Mouse (Mus musculus): ENCODE measurements around the gene Eral1. TPM values are rescaled to one million over a fixed set of nuclear protein-coding genes. Genes with fewer than 3 reads are reported as not detected.
A peak's percentile ranks its signal among the peaks of the same experiment; 100 is the strongest.

Eral1 gene
- polyA plus RNA-seq, 1 experiment = 17.4 TPM

DNA sequence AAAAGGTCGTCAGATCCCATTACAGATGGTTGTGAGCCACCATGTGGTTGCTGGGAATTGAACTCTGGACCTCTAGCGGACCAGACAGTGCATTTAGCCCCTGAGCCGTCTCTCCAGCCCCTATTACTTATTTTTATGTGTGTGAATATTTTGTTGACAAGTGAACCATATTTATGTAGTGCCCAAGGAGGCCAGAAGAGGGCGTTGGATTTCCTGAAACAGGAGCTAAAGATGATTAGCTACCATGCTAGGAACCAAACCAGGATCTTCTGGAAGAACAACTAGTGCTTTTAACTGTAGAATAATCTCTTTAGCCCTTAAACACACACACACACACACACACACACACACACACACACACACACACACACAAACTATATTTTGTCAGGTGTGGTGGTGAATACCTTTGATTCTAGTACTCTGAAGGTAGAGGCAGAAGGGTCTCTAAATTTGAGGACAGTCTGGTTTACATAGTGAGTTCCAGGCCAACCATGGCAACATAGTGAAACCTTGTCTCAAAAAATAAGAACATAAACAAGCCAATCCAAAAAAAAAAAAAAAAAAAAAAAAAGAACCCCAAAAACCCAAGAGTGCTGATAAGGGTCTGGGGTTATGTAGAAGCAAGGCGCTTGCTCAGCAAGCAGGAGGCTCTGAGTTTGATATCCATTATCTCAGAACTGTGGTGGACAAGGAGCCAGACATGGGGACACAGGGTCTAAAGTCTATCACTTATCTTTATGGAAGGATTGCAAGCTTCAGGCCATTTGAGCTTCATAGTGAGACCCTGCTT, 23.0 kb upstream of the Eral1 start:
- Histone ChIP-seq H3K27ac (ENCODE audit: control insufficient read depth, insufficient read depth, low read depth, low read length) (no peak overlapping the region), H3K4me3 (ENCODE audit: control insufficient read depth, low read depth, low read length) (no peak overlapping the region), H3K27me3 (ENCODE audit: control insufficient read depth, insufficient read depth, low read length) (no peaks in the 10 kb centered on the region), H3K4me1 (ENCODE audit: control insufficient read depth, insufficient read depth, low read length) (no peaks in the 10 kb centered on the region), H3K36me3 (ENCODE audit: control insufficient read depth, insufficient read depth, low read length) (no peaks in the 10 kb centered on the region)
- TF ChIP-seq POLR2A (IDR thresholded peaks at IDR 0.05; ENCODE audit: control insufficient read depth, low read depth, low read length) (no peak), CTCF (IDR thresholded peaks at IDR 0.05; ENCODE audit: control insufficient read depth, insufficient read depth, insufficient replicate concordance, low read depth, low read length) (no peak)

GRCm38 (mm10) chr11:78102142-78102541, 22.0 kb upstream of the Eral1 start:
- TF ChIP-seq CTCF (IDR thresholded peaks at IDR 0.05; ENCODE audit: control insufficient read depth, insufficient read depth, insufficient replicate concordance, low read depth, low read length) (no peak), POLR2A (IDR thresholded peaks at IDR 0.05; ENCODE audit: control insufficient read depth, low read depth, low read length) (no peak)
- no peaks in the 10 kb centered on the region for H3K36me3 ChIP-seq (ENCODE audit: control insufficient read depth, insufficient read depth, low read length)
- no peaks in the 10 kb centered on the region for H3K4me1 ChIP-seq (ENCODE audit: control insufficient read depth, insufficient read depth, low read length)
- no peaks in the 10 kb centered on the region for H3K27me3 ChIP-seq (ENCODE audit: control insufficient read depth, insufficient read depth, low read length)
- H3K27ac ChIP-seq (ENCODE audit: control insufficient read depth, insufficient read depth, low read depth, low read length) = no peak overlapping the region
- no peak overlapping the region for H3K4me3 ChIP-seq (ENCODE audit: control insufficient read depth, low read depth, low read length)

- TF ChIP-seq CTCF (IDR thresholded peaks at IDR 0.05; ENCODE audit: control insufficient read depth, insufficient read depth, insufficient replicate concordance, low read depth, low read length) = no peak
- no peak for TF ChIP-seq POLR2A (IDR thresholded peaks at IDR 0.05; ENCODE audit: control insufficient read depth, low read depth, low read length)
- Histone ChIP-seq H3K4me3 (ENCODE audit: control insufficient read depth, low read depth, low read length) (no peak overlapping the region), H3K36me3 (ENCODE audit: control insufficient read depth, insufficient read depth, low read length) (no peaks in the 10 kb centered on the region), H3K27me3 (ENCODE audit: control insufficient read depth, insufficient read depth, low read length) (no peaks in the 10 kb centered on the region), H3K4me1 (ENCODE audit: control insufficient read depth, insufficient read depth, low read length) (no peaks in the 10 kb centered on the region), H3K27ac (ENCODE audit: control insufficient read depth, insufficient read depth, low read depth, low read length) (no peak overlapping the region)
Observed at GRCm38 (mm10) chr11:78100746-78101145, 20.6 kb upstream of the Eral1 start.

- H3K27ac ChIP-seq (ENCODE audit: control insufficient read depth, insufficient read depth, low read depth, low read length) = no peak overlapping the region
- H3K36me3 ChIP-seq (ENCODE audit: control insufficient read depth, insufficient read depth, low read length) = no peaks in the 10 kb centered on the region
- TF ChIP-seq CTCF (IDR thresholded peaks at IDR 0.05; ENCODE audit: control insufficient read depth, insufficient read depth, insufficient replicate concordance, low read depth, low read length) = no peak
- no peak for TF ChIP-seq POLR2A (IDR thresholded peaks at IDR 0.05; ENCODE audit: control insufficient read depth, low read depth, low read length)
- no peak overlapping the region for H3K4me3 ChIP-seq (ENCODE audit: control insufficient read depth, low read depth, low read length)
- no peaks in the 10 kb centered on the region for H3K27me3 ChIP-seq (ENCODE audit: control insufficient read depth, insufficient read depth, low read length)
- peaks cover 3% of the 10 kb centered on the region for H3K4me1 ChIP-seq (ENCODE audit: control insufficient read depth, insufficient read depth, low read length)
Observed at GRCm38 (mm10) chr11:78097077-78097476, 16.9 kb upstream of the Eral1 start.

DNA sequence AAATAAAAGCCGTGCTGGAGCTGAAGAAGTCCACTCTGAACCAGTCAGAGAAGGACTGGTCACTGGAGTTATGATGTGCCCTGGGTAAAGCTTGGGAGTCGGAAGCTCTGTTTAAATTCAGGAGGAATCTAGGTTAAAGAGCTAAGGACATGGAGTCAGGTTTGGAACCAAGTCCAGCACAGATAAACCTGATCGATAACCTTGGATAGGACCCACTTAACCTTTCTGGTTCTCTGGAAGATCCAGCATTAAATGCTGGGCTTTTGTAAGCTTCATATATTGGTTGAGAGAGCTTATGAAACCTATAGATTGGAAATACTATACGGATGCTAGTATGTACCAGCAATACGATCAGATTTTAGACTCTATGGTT, 14.9 kb upstream of the Eral1 start:
- Histone ChIP-seq H3K36me3 (ENCODE audit: control insufficient read depth, insufficient read depth, low read length) (no peaks in the 10 kb centered on the region), H3K4me3 (ENCODE audit: control insufficient read depth, low read depth, low read length) (peak overlapping the region; percentile 88), H3K4me1 (ENCODE audit: control insufficient read depth, insufficient read depth, low read length) (peaks cover 3% of the 10 kb centered on the region), H3K27ac (ENCODE audit: control insufficient read depth, insufficient read depth, low read depth, low read length) (no peak overlapping the region), H3K27me3 (ENCODE audit: control insufficient read depth, insufficient read depth, low read length) (no peaks in the 10 kb centered on the region)
- TF ChIP-seq POLR2A (IDR thresholded peaks at IDR 0.05; ENCODE audit: control insufficient read depth, low read depth, low read length) (no peak), CTCF (IDR thresholded peaks at IDR 0.05; ENCODE audit: control insufficient read depth, insufficient read depth, insufficient replicate concordance, low read depth, low read length) (no peak)

GRCm38 (mm10) chr11:78094504-78095143, 14.4 kb upstream of the Eral1 start, which contains the start of gene Fam222b:
Fam222b (plus strand) TSS chr11:78094660.
- peak within 1 kb of the TSS; percentile 64 for H3K27ac ChIP-seq (ENCODE audit: control insufficient read depth, insufficient read depth, low read depth, low read length)
- H3K4me3 ChIP-seq (ENCODE audit: control insufficient read depth, low read depth, low read length) = peak within 1 kb of the TSS; percentile 88
- H3K36me3 ChIP-seq (ENCODE audit: control insufficient read depth, insufficient read depth, low read length) = no peaks in the 10 kb centered on the region
- H3K4me1 ChIP-seq (ENCODE audit: control insufficient read depth, insufficient read depth, low read length) = peaks cover 3% of the 10 kb centered on the region
- H3K27me3 ChIP-seq (ENCODE audit: control insufficient read depth, insufficient read depth, low read length) = no peaks in the 10 kb centered on the region
- peak; percentile 86 for TF ChIP-seq POLR2A (IDR thresholded peaks at IDR 0.05; ENCODE audit: control insufficient read depth, low read depth, low read length)
- TF ChIP-seq CTCF (IDR thresholded peaks at IDR 0.05; ENCODE audit: control insufficient read depth, insufficient read depth, insufficient replicate concordance, low read depth, low read length) = no peak

DNA sequence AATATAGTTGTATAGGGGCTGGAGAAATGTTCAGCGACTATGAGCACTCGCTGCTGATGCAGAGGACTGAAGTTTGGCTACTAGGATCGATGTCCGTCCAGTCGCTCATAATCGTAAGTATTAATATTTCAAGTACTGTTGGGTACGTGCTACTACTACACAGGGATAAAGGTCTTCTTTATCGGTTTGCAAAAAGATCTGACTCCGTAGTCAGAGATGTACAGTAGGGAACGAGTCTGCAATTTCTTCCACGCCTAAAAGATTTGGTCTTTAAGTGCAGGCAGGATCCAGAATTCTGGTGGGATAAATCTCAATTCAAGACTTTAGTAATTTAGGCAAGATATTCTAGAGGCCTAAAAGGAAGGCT, 13.9 kb upstream of the Eral1 start:
- TF ChIP-seq POLR2A (IDR thresholded peaks at IDR 0.05; ENCODE audit: control insufficient read depth, low read depth, low read length) = no peak
- no peak for TF ChIP-seq CTCF (IDR thresholded peaks at IDR 0.05; ENCODE audit: control insufficient read depth, insufficient read depth, insufficient replicate concordance, low read depth, low read length)
- Histone ChIP-seq H3K27me3 (ENCODE audit: control insufficient read depth, insufficient read depth, low read length) (no peaks in the 10 kb centered on the region), H3K4me1 (ENCODE audit: control insufficient read depth, insufficient read depth, low read length) (peaks cover 3% of the 10 kb centered on the region), H3K27ac (ENCODE audit: control insufficient read depth, insufficient read depth, low read depth, low read length) (no peak overlapping the region), H3K4me3 (ENCODE audit: control insufficient read depth, low read depth, low read length) (peak overlapping the region; percentile 88), H3K36me3 (ENCODE audit: control insufficient read depth, insufficient read depth, low read length) (no peaks in the 10 kb centered on the region)
